Mouse (Mus musculus): ENCODE measurements at regions not wholly inside any gene's neighbourhood (a gene's known extent, or its start where the extent isn't known, plus 50 kb on each side); places are given as distances from the start of the nearest gene placed in this dataset.
"Not testable (repeated sequence)": the region's sequence is repeated elsewhere in the genome, so short reads cannot be mapped to it uniquely, and the experiment has no call there.

DNA sequence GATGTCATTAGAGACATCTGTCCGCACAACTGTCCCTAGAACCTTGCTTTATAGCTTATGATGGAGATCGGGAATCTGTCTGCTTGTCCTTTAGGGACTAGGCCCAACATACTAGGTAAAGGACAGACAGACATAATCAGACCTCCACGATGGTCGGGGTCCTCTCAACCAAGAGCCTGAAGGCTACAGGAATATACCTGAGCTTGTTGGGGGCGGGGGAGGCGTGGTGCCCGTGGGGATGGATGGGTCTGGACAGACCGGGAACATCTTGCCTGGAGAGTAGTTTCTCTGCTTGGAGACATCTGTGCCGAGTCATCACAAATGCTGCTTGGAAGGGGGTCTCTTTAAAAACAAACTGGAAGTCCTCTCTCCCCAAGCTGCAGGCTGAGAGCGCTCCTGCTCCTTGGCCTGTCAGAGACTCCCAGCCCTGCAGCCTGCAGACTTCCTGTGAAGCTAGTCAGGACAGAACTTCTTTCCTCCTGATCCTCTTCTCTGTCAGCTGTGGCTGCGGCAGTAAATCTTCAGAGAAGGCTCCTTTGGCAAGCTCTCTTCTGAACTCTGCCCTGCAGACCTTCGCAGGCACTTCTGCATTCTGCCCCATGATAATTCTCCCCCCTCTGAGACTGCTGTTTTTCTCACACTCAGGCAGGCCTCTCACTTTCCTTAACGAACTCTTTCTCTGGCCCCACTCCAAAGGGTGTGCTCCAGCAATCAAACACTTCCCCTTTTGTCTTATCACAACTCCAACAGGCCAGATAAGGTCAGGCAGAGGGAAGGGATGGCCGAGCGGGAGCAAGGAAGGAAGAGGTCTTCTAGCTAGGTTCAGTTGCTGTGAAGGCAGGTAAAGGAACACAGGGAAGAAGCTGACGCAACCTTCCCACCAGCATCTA is 143.1 kb upstream of the Cdk6 start:
- H3K79me3 ChIP-seq (ENCODE audit: low read depth): no peaks in the 10 kb centered on the region
- no peak overlapping the region for H3ac ChIP-seq (ENCODE audit: control insufficient read depth, insufficient read length, low read depth)
- no peaks in the 10 kb centered on the region for H3K36me3 ChIP-seq (ENCODE audit: control insufficient read depth, insufficient read depth)
- TF ChIP-seq CTCF (IDR thresholded peaks at IDR 0.05; ENCODE audit: control insufficient read depth, insufficient read depth, insufficient read length) (no peak), MYOD1 (IDR thresholded peaks at IDR 0.05; ENCODE audit: control insufficient read depth, insufficient read length, low read depth) (no peak), FOSL1 (IDR thresholded peaks at IDR 0.05; ENCODE audit: insufficient read depth, low read length, poor library complexity, severe bottlenecking) (no peak), MYOG (IDR thresholded peaks at IDR 0.05; ENCODE audit: control insufficient read depth, extremely low read depth, insufficient read length) (no peak), MAX (IDR thresholded peaks at IDR 0.05) (no peak), USF1 (IDR thresholded peaks at IDR 0.05; ENCODE audit: low read depth) (no peak), CEBPB (IDR thresholded peaks at IDR 0.05; ENCODE audit: low read depth) (no peak)
- no peak overlapping the region for H3K4me3 ChIP-seq (ENCODE audit: insufficient read depth, poor library complexity, severe bottlenecking)
- no peaks in the 10 kb centered on the region for H3K79me2 ChIP-seq (ENCODE audit: control insufficient read depth, insufficient read depth)
- no peaks in the 10 kb centered on the region for H3K27me3 ChIP-seq (ENCODE audit: control insufficient read depth, insufficient read depth, insufficient read length)

DNA sequence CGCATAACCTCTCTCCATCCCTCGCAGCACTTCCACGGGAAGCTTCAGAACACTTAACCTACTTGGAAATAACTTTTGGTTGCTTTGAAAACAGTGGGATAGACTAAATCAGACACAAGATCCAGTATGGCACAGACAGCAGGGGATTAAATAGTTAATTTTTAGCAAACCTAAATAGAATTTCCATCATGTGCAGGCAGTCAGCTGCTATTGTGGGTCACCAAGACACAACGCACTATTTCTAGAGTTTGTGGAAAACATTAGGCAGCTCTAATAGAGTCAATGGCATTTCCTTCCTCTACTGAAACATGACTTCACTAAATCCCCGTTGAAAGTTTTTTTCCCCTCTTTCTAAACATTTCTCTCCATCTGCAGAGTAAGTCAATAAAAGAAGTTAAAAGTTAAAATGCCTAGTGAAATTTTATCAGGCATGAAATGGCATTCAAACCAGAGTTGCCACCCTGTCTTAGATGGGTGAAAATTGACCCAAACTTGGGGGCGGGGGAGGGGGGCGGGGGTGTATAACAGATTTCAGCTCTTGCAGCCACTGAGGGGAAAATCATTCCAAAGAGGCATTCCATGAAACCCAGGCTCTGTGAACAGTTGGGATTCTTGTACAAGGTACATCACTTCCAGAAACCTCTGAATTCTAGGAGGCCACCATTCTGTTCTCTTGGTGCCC is 142.3 kb upstream of the Cdk6 start:
- H3K27me3 ChIP-seq (ENCODE audit: control insufficient read depth, insufficient read depth, insufficient read length); H3ac ChIP-seq (ENCODE audit: control insufficient read depth, insufficient read length, low read depth); H3K79me2 ChIP-seq (ENCODE audit: control insufficient read depth, insufficient read depth); H3K79me3 ChIP-seq (ENCODE audit: low read depth); H3K36me3 ChIP-seq (ENCODE audit: control insufficient read depth, insufficient read depth); H3K4me3 ChIP-seq (ENCODE audit: insufficient read depth, poor library complexity, severe bottlenecking): not testable (repeated sequence)

DNA sequence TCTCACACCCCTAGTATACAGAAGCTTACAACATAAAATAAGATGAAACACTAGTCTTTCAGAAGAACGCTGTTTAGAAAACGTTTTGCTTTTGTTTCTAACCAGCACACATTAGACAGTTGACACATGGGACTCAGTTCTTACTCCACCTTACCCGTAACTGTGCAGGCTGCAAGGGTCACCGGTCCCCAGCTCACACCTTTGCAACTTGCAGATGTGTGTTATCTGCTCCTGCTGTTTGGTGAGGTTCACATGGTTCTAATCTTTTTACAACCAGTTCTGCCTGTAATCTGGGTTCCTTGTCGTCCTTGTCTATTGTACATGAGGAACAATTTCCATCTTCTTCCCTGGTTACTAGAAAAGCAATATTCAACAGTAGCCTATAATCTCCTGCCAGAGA is 135.1 kb upstream of the Cdk6 start:
- H3K36me3 ChIP-seq (ENCODE audit: control insufficient read depth, insufficient read depth); H3K4me3 ChIP-seq (ENCODE audit: insufficient read depth, poor library complexity, severe bottlenecking); H3K27me3 ChIP-seq (ENCODE audit: control insufficient read depth, insufficient read depth, insufficient read length); H3K79me2 ChIP-seq (ENCODE audit: control insufficient read depth, insufficient read depth); H3K79me3 ChIP-seq (ENCODE audit: low read depth); H3ac ChIP-seq (ENCODE audit: control insufficient read depth, insufficient read length, low read depth): not testable (repeated sequence)

DNA sequence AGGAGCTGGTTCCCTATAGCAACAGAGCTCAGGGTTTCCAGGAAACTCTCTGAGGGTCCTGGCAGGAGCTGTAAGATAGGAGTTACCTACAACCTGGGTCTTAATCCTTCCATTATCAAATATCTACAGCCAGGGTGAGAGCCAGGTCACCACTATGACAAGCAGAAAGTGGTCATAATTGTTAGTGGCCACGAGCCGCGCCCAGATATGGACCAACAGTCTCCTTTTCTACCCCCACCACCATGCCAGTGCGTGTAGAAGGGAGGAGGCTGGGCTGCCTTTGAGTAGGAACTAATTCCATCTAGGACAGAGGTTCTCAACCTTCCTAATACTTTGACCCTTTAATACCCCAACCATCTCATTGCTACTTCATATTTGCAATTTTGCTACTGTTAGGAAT is 133.0 kb upstream of the Cdk6 start:
- not testable (repeated sequence) for H3K4me3 ChIP-seq (ENCODE audit: insufficient read depth, poor library complexity, severe bottlenecking); H3K27me3 ChIP-seq (ENCODE audit: control insufficient read depth, insufficient read depth, insufficient read length); H3K79me2 ChIP-seq (ENCODE audit: control insufficient read depth, insufficient read depth); H3K36me3 ChIP-seq (ENCODE audit: control insufficient read depth, insufficient read depth); H3K79me3 ChIP-seq (ENCODE audit: low read depth); H3ac ChIP-seq (ENCODE audit: control insufficient read depth, insufficient read length, low read depth)

DNA sequence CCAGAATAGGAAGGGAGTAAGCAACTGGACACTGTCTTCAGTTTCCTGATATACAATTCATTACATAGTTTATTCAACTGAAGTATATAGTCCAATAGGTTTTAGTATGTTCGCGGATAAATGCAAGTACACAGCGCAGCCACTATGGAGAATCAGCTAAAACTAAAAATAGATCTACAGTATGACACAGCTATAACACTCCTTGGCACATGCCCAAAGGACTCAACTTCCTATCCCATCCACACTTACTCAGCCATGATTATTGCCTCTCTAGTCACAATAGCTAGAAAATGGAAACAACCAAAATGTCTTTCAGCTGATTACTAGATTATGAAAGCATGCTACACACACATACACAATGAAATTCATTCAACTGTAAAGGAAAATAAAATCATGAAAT is 130.0 kb upstream of the Cdk6 start:
- TF ChIP-seq MYOG (IDR thresholded peaks at IDR 0.05; ENCODE audit: control insufficient read depth, extremely low read depth, insufficient read length) (no peak), MYOD1 (IDR thresholded peaks at IDR 0.05; ENCODE audit: control insufficient read depth, insufficient read length, low read depth) (no peak), CEBPB (IDR thresholded peaks at IDR 0.05; ENCODE audit: low read depth) (no peak), CTCF (IDR thresholded peaks at IDR 0.05; ENCODE audit: control insufficient read depth, insufficient read depth, insufficient read length) (no peak), USF1 (IDR thresholded peaks at IDR 0.05; ENCODE audit: low read depth) (no peak), FOSL1 (IDR thresholded peaks at IDR 0.05; ENCODE audit: insufficient read depth, low read length, poor library complexity, severe bottlenecking) (no peak), MAX (IDR thresholded peaks at IDR 0.05) (no peak)
- Histone ChIP-seq H3K79me2 (ENCODE audit: control insufficient read depth, insufficient read depth) (no peaks in the 10 kb centered on the region), H3K27me3 (ENCODE audit: control insufficient read depth, insufficient read depth, insufficient read length) (no peaks in the 10 kb centered on the region), H3K79me3 (ENCODE audit: low read depth) (no peaks in the 10 kb centered on the region), H3ac (ENCODE audit: control insufficient read depth, insufficient read length, low read depth) (no peak overlapping the region), H3K4me3 (ENCODE audit: insufficient read depth, poor library complexity, severe bottlenecking) (no peak overlapping the region), H3K36me3 (ENCODE audit: control insufficient read depth, insufficient read depth) (no peaks in the 10 kb centered on the region)

DNA sequence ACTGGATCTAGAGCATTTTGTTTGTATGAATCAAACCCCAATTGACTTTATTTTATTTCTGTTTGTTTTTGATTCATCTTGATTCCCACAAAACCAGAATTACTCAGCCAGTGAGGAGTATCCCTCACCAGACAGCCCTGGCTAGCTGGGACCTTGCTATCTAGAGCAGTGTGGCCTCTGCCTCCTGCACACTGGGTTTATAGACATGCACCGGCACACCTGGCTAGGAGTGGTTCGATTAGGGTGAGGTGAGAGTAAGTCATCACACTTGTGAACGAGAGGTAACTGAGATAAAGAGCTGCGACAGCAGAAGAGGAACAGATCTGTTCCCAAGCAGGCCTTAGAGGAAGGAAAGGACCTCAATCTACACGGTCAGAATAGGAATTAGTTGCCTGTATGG is 125.2 kb upstream of the Cdk6 start:
- H3K79me3 ChIP-seq (ENCODE audit: low read depth): no peaks in the 10 kb centered on the region
- no peaks in the 10 kb centered on the region for H3K79me2 ChIP-seq (ENCODE audit: control insufficient read depth, insufficient read depth)
- no peak overlapping the region for H3K4me3 ChIP-seq (ENCODE audit: insufficient read depth, poor library complexity, severe bottlenecking)
- TF ChIP-seq MYOG (IDR thresholded peaks at IDR 0.05; ENCODE audit: control insufficient read depth, extremely low read depth, insufficient read length): no peak
- TF ChIP-seq FOSL1 (IDR thresholded peaks at IDR 0.05; ENCODE audit: insufficient read depth, low read length, poor library complexity, severe bottlenecking): no peak
- no peak for TF ChIP-seq USF1 (IDR thresholded peaks at IDR 0.05; ENCODE audit: low read depth)
- TF ChIP-seq CTCF (IDR thresholded peaks at IDR 0.05; ENCODE audit: control insufficient read depth, insufficient read depth, insufficient read length): no peak
- TF ChIP-seq MAX (IDR thresholded peaks at IDR 0.05): no peak
- no peak for TF ChIP-seq CEBPB (IDR thresholded peaks at IDR 0.05; ENCODE audit: low read depth)
- TF ChIP-seq MYOD1 (IDR thresholded peaks at IDR 0.05; ENCODE audit: control insufficient read depth, insufficient read length, low read depth): no peak
- no peaks in the 10 kb centered on the region for H3K27me3 ChIP-seq (ENCODE audit: control insufficient read depth, insufficient read depth, insufficient read length)
- H3K36me3 ChIP-seq (ENCODE audit: control insufficient read depth, insufficient read depth): no peaks in the 10 kb centered on the region
- H3ac ChIP-seq (ENCODE audit: control insufficient read depth, insufficient read length, low read depth): no peak overlapping the region
